Mouse (Mus musculus) liver, postnatal 0 days (tissue): ENCODE measurements at regions not wholly inside any gene's neighbourhood (a gene's known extent, or its start where the extent isn't known, plus 50 kb on each side); places are given as distances from the start of the nearest gene placed in this dataset.

ENCODE experiments used
- CTCF ChIP-seq: sonication (generic); IDR thresholded peaks from 2 replicates; pipeline ENCODE4 v1.5.1; 2016; ENCODE audit warnings: antibody characterized with exemption, low read depth
- EP300 ChIP-seq: IDR thresholded peaks from 2 replicates; pipeline ENCODE4 v1.6.1; 2016; ENCODE audit warnings: antibody characterized with exemption, low read depth, mild to moderate bottlenecking

DNA sequence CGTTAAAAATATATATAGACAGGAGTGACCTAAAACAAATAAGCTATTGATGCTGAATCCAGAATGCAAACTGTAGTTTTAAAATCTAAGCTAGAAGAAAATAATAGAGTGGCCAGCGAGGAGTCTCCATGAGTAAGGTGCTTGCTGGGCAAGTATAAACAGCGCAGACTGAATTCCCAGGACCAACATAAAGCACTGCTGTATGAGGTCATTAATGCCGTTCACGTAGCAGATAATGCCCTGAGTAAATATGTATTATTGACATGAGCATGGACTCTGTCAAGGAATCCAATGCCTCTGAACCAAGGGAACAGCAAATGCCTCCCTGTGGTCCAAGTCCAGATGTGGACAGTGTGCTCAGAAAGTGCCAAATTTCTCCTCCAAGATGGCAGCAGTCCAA lies 876.4 kb upstream of the Gpc5 start:
- TF ChIP-seq CTCF (no peak), EP300 (no peak)
